Mouse (Mus musculus): ENCODE measurements around the gene Fcrl5.

GRCm38 (mm10) chr3:87533667-87534378 lies 98.2 kb downstream of the Fcrl5 start:
- TF ChIP-seq CTCF (IDR thresholded peaks at IDR 0.05; ENCODE audit: borderline replicate concordance, insufficient read depth, low read depth, low read length) (no peak), POLR2A (IDR thresholded peaks at IDR 0.05; ENCODE audit: borderline replicate concordance, insufficient read depth, low read length) (no peak)
